Mouse (Mus musculus): ENCODE measurements around the gene Zmat5. TPM values are rescaled to one million over a fixed set of nuclear protein-coding genes. Genes with fewer than 3 reads are reported as not detected.
A peak's percentile ranks its signal among the peaks of the same experiment; 100 is the strongest.

Zmat5 gene
- total RNA-seq, 1 experiment, result 32.3 TPM

DNA sequence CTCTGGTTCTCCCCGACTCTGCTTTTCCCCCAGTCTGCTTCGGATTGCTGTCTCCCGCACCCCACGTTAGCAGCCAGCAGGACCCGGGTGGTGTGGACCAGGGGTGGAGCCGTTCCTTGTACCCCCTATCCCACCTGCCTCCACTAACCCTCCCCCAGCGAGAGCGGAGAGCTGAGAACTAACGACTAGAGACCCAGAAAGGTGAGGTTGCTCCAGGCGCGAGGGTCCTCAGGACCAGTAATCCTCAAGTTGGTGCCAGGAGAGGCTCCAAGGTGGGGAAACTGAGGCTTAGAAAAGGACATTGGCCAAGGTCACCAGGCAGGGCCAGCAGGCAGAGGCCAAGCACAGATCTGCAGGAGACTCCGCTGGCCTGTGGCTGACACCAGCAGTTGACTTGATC, 42.8 kb downstream of the Zmat5 start:
- peak overlapping the region; percentile 57 for H3K9ac ChIP-seq (ENCODE audit: insufficient read depth, low read depth, low read length, poor library complexity, severe bottlenecking)
- H3K4me3 ChIP-seq (ENCODE audit: insufficient read depth in 1 of 2, low read depth in 1 of 2, low read length in 2 of 2, poor library complexity in 1 of 2, severe bottlenecking in 1 of 2), result peak overlapping the region; percentile 80 to 82
- no peak for DNase-seq (ENCODE audit: low read depth, low spot score)
- H3K4me1 ChIP-seq (ENCODE audit: control insufficient read depth in 2 of 2, insufficient read depth in 2 of 2, low read length in 2 of 2, poor library complexity in 1 of 2), result peaks cover 0 to 4% of the 10 kb centered on the region in 2 experiments; a peak in 2 of 4 replicates
- no peaks in the 10 kb centered on the region for H3K9me3 ChIP-seq (ENCODE audit: control insufficient read depth, insufficient read depth, low read depth, low read length)
- no peak overlapping the region for H3K27ac ChIP-seq (ENCODE audit: insufficient read depth, low read depth, low read length, poor library complexity, severe bottlenecking)
- TF ChIP-seq CHD2 (IDR thresholded peaks at IDR 0.05; ENCODE audit: low read depth, low read length) (no peak), MAFK (IDR thresholded peaks at IDR 0.05; ENCODE audit: insufficient read depth, low read depth, low read length) (no peak), ZNF384 (IDR thresholded peaks at IDR 0.05; ENCODE audit: low read depth, low read length) (no peak), ZC3H11A (IDR thresholded peaks at IDR 0.05; ENCODE audit: borderline replicate concordance, low read depth, low read length) (no peak), HCFC1 (IDR thresholded peaks at IDR 0.05; ENCODE audit: borderline replicate concordance, insufficient read depth, low read length) (no peak)
- in situ Hi-C loops (cut with MboI; ENCODE audit: low sequenced_read_pairs in 2 of 2, unreplicated experiment in 2 of 2), result no loop called here
- H3K36me3 ChIP-seq (ENCODE audit: control insufficient read depth, insufficient read depth, low read length, poor library complexity, severe bottlenecking), result no peaks in the 10 kb centered on the region

DNA sequence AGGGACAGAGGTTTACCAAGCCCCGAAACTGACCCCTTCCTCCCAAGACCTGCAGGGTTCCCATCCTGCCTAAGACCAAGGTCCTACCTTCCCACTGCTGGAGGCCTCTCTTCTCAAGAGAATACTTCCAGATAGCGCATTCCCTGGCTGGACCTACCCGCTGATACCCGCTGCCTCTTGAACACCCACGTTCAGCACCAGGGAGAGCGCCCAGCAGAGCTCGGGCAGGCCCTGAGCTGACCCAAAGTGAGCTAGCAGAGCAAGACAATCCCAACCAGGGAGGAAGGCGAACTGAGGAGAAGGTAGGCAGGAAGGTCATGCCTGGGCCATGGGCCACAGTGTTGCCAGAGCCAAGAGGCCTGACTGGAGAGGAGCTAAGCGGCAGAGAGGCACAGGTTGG, 45.8 kb downstream of the Zmat5 start:
- Histone ChIP-seq H3K27ac (ENCODE audit: insufficient read depth, low read depth, low read length, poor library complexity, severe bottlenecking) (no peak overlapping the region), H3K4me1 (ENCODE audit: control insufficient read depth in 2 of 2, insufficient read depth in 2 of 2, low read length in 2 of 2, poor library complexity in 1 of 2) (peaks cover 0 to 4% of the 10 kb centered on the region in 2 experiments; a peak in 2 of 4 replicates), H3K36me3 (ENCODE audit: control insufficient read depth, insufficient read depth, low read length, poor library complexity, severe bottlenecking) (no peaks in the 10 kb centered on the region), H3K4me3 (ENCODE audit: insufficient read depth in 1 of 2, low read depth in 1 of 2, low read length in 2 of 2, poor library complexity in 1 of 2, severe bottlenecking in 1 of 2) (no peak overlapping the region), H3K9ac (ENCODE audit: insufficient read depth, low read depth, low read length, poor library complexity, severe bottlenecking) (no peak overlapping the region), H3K9me3 (ENCODE audit: control insufficient read depth, insufficient read depth, low read depth, low read length) (no peaks in the 10 kb centered on the region)
- TF ChIP-seq HCFC1 (IDR thresholded peaks at IDR 0.05; ENCODE audit: borderline replicate concordance, insufficient read depth, low read length) (no peak), ZNF384 (IDR thresholded peaks at IDR 0.05; ENCODE audit: low read depth, low read length) (no peak), CHD2 (IDR thresholded peaks at IDR 0.05; ENCODE audit: low read depth, low read length) (no peak), ZC3H11A (IDR thresholded peaks at IDR 0.05; ENCODE audit: borderline replicate concordance, low read depth, low read length) (0 out of 2 replicates have a peak, but pooled peaks have one; percentile 15), MAFK (IDR thresholded peaks at IDR 0.05; ENCODE audit: insufficient read depth, low read depth, low read length) (no peak)
- DNase-seq (ENCODE audit: low read depth, low spot score), result peak; percentile 64
- in situ Hi-C loops (cut with MboI; ENCODE audit: low sequenced_read_pairs in 2 of 2, unreplicated experiment in 2 of 2), result no loop called here

DNA sequence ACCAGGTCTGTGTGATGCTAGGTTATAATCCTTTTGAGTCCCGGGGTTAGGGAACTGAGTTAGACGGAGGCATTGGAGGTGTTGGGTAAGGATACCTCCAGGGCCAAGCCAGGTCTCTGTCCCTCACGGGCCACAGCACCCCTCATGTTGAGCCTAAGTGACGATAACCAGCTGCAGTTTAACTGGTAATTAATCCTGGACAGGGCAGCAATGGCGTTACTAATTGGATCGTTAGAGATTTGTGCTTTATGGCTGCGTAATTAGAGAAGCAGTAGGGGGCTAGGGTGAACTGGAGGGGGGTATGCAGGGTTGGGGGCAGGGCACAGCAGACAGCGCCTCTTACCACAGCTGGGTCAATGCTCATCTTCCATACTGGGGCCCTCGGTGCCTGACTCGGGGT, 48.4 kb downstream of the Zmat5 start:
- no peak overlapping the region for H3K4me3 ChIP-seq (ENCODE audit: insufficient read depth in 1 of 2, low read depth in 1 of 2, low read length in 2 of 2, poor library complexity in 1 of 2, severe bottlenecking in 1 of 2)
- H3K9ac ChIP-seq (ENCODE audit: insufficient read depth, low read depth, low read length, poor library complexity, severe bottlenecking), result no peak overlapping the region
- H3K36me3 ChIP-seq (ENCODE audit: control insufficient read depth, insufficient read depth, low read length, poor library complexity, severe bottlenecking), result no peaks in the 10 kb centered on the region
- TF ChIP-seq MAFK (IDR thresholded peaks at IDR 0.05; ENCODE audit: insufficient read depth, low read depth, low read length), result no peak
- no peak for TF ChIP-seq HCFC1 (IDR thresholded peaks at IDR 0.05; ENCODE audit: borderline replicate concordance, insufficient read depth, low read length)
- no peak for TF ChIP-seq CHD2 (IDR thresholded peaks at IDR 0.05; ENCODE audit: low read depth, low read length)
- TF ChIP-seq ZNF384 (IDR thresholded peaks at IDR 0.05; ENCODE audit: low read depth, low read length), result no peak
- TF ChIP-seq ZC3H11A (IDR thresholded peaks at IDR 0.05; ENCODE audit: borderline replicate concordance, low read depth, low read length), result no peak
- in situ Hi-C loops (cut with MboI; ENCODE audit: low sequenced_read_pairs in 2 of 2, unreplicated experiment in 2 of 2), result no loop called here
- no peak for DNase-seq (ENCODE audit: low read depth, low spot score)
- no peaks in the 10 kb centered on the region for H3K9me3 ChIP-seq (ENCODE audit: control insufficient read depth, insufficient read depth, low read depth, low read length)
- peaks cover 0 to 2% of the 10 kb centered on the region in 2 experiments; a peak in 2 of 4 replicates for H3K4me1 ChIP-seq (ENCODE audit: control insufficient read depth in 2 of 2, insufficient read depth in 2 of 2, low read length in 2 of 2, poor library complexity in 1 of 2)
- no peak overlapping the region for H3K27ac ChIP-seq (ENCODE audit: insufficient read depth, low read depth, low read length, poor library complexity, severe bottlenecking)

DNA sequence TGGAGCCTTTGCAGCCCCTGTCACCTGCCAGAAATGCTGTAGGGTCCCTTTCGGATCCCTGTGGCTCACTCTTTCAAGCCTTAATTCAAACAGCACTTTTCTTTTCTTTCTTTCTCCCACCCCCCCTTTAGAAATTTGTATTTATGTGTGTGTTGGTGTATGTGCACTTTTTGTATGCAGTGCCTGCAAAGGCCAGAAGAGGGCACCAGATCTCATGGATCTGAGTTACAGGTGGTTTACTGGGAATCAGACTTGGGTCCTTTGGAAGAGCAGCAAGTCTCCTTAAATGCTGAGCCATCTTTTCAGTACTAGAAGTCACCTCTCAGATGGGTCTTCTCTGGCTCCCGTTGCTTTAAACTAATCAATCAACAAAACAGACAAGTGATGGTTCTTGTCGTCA, 49.6 kb downstream of the Zmat5 start:
- in situ Hi-C loops (cut with MboI; ENCODE audit: low sequenced_read_pairs in 2 of 2, unreplicated experiment in 2 of 2), result no loop called here

More for the DNA sequence above, 49.6 kb downstream of the Zmat5 start:
- Histone ChIP-seq H3K4me3 (ENCODE audit: insufficient read depth in 1 of 2, low read depth in 1 of 2, low read length in 2 of 2, poor library complexity in 1 of 2, severe bottlenecking in 1 of 2) (no peak overlapping the region), H3K9ac (ENCODE audit: insufficient read depth, low read depth, low read length, poor library complexity, severe bottlenecking) (no peak overlapping the region), H3K9me3 (ENCODE audit: control insufficient read depth, insufficient read depth, low read depth, low read length) (no peaks in the 10 kb centered on the region), H3K36me3 (ENCODE audit: control insufficient read depth, insufficient read depth, low read length, poor library complexity, severe bottlenecking) (no peaks in the 10 kb centered on the region), H3K27ac (ENCODE audit: insufficient read depth, low read depth, low read length, poor library complexity, severe bottlenecking) (no peak overlapping the region), H3K4me1 (ENCODE audit: control insufficient read depth in 2 of 2, insufficient read depth in 2 of 2, low read length in 2 of 2, poor library complexity in 1 of 2) (peaks cover 0 to 2% of the 10 kb centered on the region in 2 experiments; a peak in 2 of 4 replicates)
- DNase-seq (ENCODE audit: low read depth, low spot score), result no peak
- TF ChIP-seq MAFK (IDR thresholded peaks at IDR 0.05; ENCODE audit: insufficient read depth, low read depth, low read length), result no peak
- peak; percentile 35; the same call in 1 of the 2 replicates for TF ChIP-seq ZC3H11A (IDR thresholded peaks at IDR 0.05; ENCODE audit: borderline replicate concordance, low read depth, low read length)
- no peak for TF ChIP-seq CHD2 (IDR thresholded peaks at IDR 0.05; ENCODE audit: low read depth, low read length)
- no peak for TF ChIP-seq HCFC1 (IDR thresholded peaks at IDR 0.05; ENCODE audit: borderline replicate concordance, insufficient read depth, low read length)
- TF ChIP-seq ZNF384 (IDR thresholded peaks at IDR 0.05; ENCODE audit: low read depth, low read length), result no peak
